Mouse (Mus musculus) G1E (cell line): ENCODE measurements at regions not wholly inside any gene's neighbourhood (a gene's known extent, or its start where the extent isn't known, plus 50 kb on each side); places are given as distances from the start of the nearest gene placed in this dataset.

ENCODE experiments used
- CTCF ChIP-seq: IDR thresholded peaks from 2 replicates; pipeline ENCODE4 v1.5.1; 2012; ENCODE audit warnings: low read depth, low read length, inconsistent platforms, mixed read lengths
- GATA2 ChIP-seq: IDR thresholded peaks from 2 replicates; pipeline ENCODE4 v1.6.1; 2012; ENCODE audit warnings: low read depth, low read length, inconsistent platforms, borderline replicate concordance
- TAL1 ChIP-seq: conservative IDR thresholded peaks from 2 replicates; pipeline ENCODE4 v1.6.1; 2012; ENCODE audit warnings: low read depth, low read length, inconsistent platforms, mixed read lengths

- no peak for TF ChIP-seq CTCF
- no peak for TF ChIP-seq GATA2
- no peak for TF ChIP-seq TAL1
Observed at GRCm38 (mm10) chr3:15040866-15041528, 154.9 kb downstream of the Car2 start.
